Mouse (Mus musculus) ZHBTc4 (cell line): ENCODE measurements around the gene 2210017I01Rik.

Experiments used
- DNase-seq: peaks from one replicate; pipeline ENCODE4 v3.0.0-alpha.2; 2011; ENCODE audit warnings: low read depth, low spot score

The 2210017I01Rik gene

DNA sequence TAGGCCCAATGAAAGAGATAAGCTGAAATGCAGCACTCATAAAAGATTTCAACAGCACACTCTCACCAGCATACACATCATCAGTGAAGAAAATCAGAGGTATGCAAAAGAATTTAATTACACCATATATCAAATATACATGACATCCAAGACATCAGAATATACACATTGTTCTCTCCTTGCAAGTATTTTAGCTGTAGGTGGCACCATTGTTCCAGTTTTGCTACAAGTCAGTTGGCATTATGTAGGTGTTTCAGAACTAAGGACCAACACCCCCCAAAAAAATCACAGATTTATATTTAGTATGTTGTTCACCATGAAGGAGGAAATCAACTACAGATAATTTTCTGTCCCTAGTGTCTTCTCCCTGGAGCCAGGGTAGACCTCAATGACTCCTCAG is 41.9 kb downstream of the 2210017I01Rik start:
- no peak for DNase-seq
